Mouse (Mus musculus) activated CD4-positive, CD25-positive, alpha-beta regulatory T cell, adult 9 weeks (primary cell): ENCODE data around the gene Hyal4. TPM values are rescaled to one million over a fixed set of nuclear protein-coding genes. Genes with fewer than 3 reads are reported as not detected.

ENCODE experiments used
- polyA plus RNA-seq: library from polyadenylated mRNA; unstranded; fragments of 100-300 nt; shearing (Covaris generic); gene quantifications from one replicate; pipeline ENCODE4 v1.2.1, GENCODE M21; 2017

The Hyal4 gene
- polyA plus RNA-seq = not detected

GRCm38 (mm10) chr6:24748029-24748428, at the start of gene Hyal4:
Gene Hyal4 (plus strand): TSS chr6:24748329.

DNA sequence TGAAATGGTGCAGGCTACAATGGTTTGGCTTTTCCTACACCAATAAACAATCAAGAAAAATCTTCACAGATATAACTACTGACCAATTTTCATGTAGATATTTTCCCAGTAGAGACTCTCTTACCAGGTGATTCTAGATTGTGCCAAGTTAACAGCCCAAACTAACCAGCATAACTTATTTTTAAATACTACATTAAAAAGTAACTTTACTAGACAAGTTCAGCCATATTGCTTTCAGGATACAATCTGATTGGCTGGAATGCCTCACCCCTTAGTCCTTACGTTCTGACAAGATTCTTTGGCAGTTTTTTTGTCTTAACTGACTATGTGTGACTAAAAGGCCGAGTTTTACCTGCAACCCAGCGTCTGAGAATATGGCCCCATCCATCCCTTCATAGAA, 15.2 kb upstream of the Hyal4 start, which contains the start of gene Hyal6:
Hyal6 (plus strand) TSS at position 301 of the 400 bp plus-strand sequence.

GRCm38 (mm10) chr6:24790888-24791287, 42.8 kb downstream of the Hyal4 start, which contains the start of gene Spam1:
Gene Spam1 (plus strand): TSS chr6:24791188.

Other genes starting within 250 kb of the Hyal4 start
- not detected for gene Iqub, start 233.3 kb upstream of the Hyal4 start, polyA plus RNA-seq
- gene Ndufa5, start 220.3 kb upstream of the Hyal4 start, polyA plus RNA-seq = 183 TPM
- not detected for gene Asb15, start 220.2 kb upstream of the Hyal4 start, polyA plus RNA-seq
- not detected for gene Lmod2, start 150.6 kb upstream of the Hyal4 start, polyA plus RNA-seq
- gene Wasl, start 83.3 kb upstream of the Hyal4 start, polyA plus RNA-seq = 12.5 TPM
- gene Hyal6, start 15.1 kb upstream of the Hyal4 start, polyA plus RNA-seq = not detected
- gene Spam1, start 42.9 kb downstream of the Hyal4 start, polyA plus RNA-seq = not detected
- gene Hyal5, start 109.7 kb downstream of the Hyal4 start, polyA plus RNA-seq = not detected
- 0.09 TPM for gene Tmem229a, start 208.0 kb downstream of the Hyal4 start, polyA plus RNA-seq